Mouse (Mus musculus): Measurements from ENCODE around the gene Degs1. TPM values are rescaled to one million over a fixed set of nuclear protein-coding genes. Genes with fewer than 3 reads are reported as not detected.

Degs1 gene
- polyA plus RNA-seq, 1 experiment from 2014 or later = 64.3 TPM

DNA sequence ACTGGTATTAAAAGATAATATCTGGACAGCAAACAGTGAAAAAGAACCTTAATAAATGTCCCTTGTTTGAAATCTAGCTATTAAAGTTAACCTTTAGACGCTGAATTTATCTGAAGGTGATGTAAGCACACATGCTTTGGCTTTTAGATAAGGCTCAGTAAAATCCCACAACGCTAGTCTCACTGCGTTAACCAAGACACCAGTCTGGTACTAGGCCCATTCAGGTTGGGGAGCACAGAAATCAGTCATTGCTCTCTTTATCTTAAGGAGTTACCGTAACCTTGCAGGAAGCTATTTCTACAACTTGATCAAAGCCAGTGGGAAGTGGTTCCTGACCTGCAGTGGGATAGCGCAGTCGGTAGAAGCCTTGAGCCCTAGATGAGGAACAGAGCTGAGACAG is 7.5 kb downstream of the Degs1 start:
- DNase-seq (ENCODE audit: extremely low spot score, low spot score) = no peak
- H3K27ac ChIP-seq = no peak overlapping the region
- H3K9me3 ChIP-seq = no peaks in the 10 kb centered on the region
- H3K27me3 ChIP-seq (ENCODE audit: poor library complexity, severe bottlenecking) = no peaks in the 10 kb centered on the region
- peaks cover 75% of the 10 kb centered on the region for H3K36me3 ChIP-seq (replicated peaks)
- H3K4me3 ChIP-seq = no peak overlapping the region
- WGBS = 95% methylated on average over 6 of the region's 6 CpGs
- peaks cover 2% of the 10 kb centered on the region; the same call in 1 of the 2 replicates for H3K4me1 ChIP-seq

DNA sequence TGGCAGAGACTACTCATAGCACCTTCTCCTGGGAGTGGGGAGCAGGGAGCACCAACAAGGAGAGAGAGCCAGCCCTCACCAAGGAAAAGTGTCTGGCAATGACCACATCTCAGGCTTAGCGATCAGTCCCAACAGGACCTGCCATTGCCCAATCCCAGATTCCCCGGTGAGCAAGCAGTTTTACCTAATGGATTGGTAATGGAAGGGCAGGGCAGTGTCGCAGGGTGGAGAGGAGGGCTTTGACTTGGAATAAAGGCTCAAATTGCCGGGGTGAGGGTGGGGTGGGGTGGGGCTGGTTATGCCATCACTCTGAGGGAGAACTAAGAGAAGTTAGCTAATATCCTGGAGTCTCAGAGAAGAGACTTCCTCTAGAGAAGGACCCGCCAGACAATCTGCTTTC is 11.0 kb downstream of the Degs1 start:
- H3K27ac ChIP-seq = no peak overlapping the region
- no peak overlapping the region for H3K4me3 ChIP-seq
- H3K4me1 ChIP-seq = peaks cover 16% of the 10 kb centered on the region
- H3K9me3 ChIP-seq = no peaks in the 10 kb centered on the region
- no peaks in the 10 kb centered on the region for H3K27me3 ChIP-seq (ENCODE audit: poor library complexity, severe bottlenecking)
- peaks cover 46% of the 10 kb centered on the region for H3K36me3 ChIP-seq (replicated peaks)
- 88% methylated on average over 5 of the region's 5 CpGs for WGBS
- DNase-seq (ENCODE audit: extremely low spot score, low spot score) = no peak

DNA sequence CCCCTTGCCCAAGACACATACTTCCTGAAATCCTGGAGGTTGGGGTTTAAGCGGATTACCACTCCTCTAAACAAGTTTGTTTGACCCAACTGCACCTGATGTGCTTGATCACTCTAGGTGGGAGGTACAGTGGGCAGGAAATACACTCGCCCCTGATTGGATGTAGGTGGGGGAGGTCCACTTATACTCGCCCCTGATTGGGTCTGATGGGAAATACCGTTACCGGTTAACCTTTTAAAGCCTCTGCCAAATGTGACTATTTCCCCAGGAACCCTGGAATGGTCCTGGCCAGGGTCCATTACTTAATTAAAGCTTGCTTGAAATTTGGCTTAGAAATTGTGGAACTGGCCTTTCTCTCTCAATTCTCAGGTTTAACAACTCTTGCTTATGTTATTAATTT is 11.5 kb downstream of the Degs1 start:
- no peak overlapping the region for H3K4me3 ChIP-seq
- 84% methylated on average over 5 of the region's 5 CpGs for WGBS
- DNase-seq (ENCODE audit: extremely low spot score, low spot score) = no peak
- no peaks in the 10 kb centered on the region for H3K27me3 ChIP-seq (ENCODE audit: poor library complexity, severe bottlenecking)
- H3K9me3 ChIP-seq = no peaks in the 10 kb centered on the region
- H3K27ac ChIP-seq = no peak overlapping the region
- H3K36me3 ChIP-seq (replicated peaks) = peaks cover 41% of the 10 kb centered on the region
- H3K4me1 ChIP-seq = peaks cover 16% of the 10 kb centered on the region

DNA sequence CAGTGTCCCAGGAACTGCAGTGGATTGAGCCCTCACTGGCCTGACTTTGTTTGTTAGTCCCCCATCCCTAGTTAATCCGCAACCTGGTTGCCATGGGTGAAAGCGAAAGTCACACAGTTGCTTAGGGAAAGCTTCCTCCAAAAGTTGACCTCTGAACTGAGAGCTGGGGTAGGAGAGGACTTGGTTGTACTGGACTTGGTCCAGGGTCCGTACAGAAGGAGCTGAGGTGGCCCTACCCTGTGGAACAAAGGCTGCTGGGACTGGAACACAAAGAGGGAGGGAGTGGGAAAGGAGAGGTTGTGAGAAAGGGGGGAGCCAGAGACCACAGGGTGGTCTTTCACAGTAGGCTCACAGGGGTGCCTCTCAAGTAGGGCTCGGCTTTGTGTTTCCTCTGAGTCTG is 14.3 kb downstream of the Degs1 start:
- no peaks in the 10 kb centered on the region for H3K9me3 ChIP-seq
- 42% methylated on average over 4 of the region's 4 CpGs for WGBS
- no peak overlapping the region for H3K4me3 ChIP-seq
- peaks cover 16% of the 10 kb centered on the region for H3K4me1 ChIP-seq
- no peaks in the 10 kb centered on the region for H3K27me3 ChIP-seq (ENCODE audit: poor library complexity, severe bottlenecking)
- H3K27ac ChIP-seq = peak overlapping the region; percentile 40
- DNase-seq (ENCODE audit: extremely low spot score, low spot score) = no peak
- peaks cover 13% of the 10 kb centered on the region for H3K36me3 ChIP-seq (replicated peaks)

DNA sequence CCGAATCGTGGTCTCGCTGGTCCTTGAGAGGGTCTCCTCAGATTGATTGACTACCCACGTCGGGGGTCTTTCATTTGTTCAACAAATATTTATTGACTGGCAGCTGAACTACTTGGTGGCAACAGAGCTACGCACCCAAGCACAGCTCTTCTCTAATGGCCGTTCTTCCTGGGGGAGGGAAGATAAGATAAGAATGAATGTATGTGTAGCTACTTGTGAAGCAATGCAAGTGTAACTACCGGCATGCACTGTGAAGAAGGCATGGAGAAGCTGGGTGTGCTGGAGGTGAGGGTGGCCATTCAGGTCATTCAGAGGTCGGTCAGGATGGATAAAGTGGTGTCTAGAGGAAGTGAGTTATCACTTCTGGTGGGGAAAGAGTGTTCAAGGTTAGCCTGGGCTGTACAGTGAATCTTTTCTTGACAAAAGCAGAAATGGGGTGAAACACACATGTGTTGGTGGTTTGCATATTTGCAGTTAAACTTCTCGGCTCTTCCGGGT is 16.5 kb downstream of the Degs1 start:
- no peak for DNase-seq (ENCODE audit: extremely low spot score, low spot score)

DNA sequence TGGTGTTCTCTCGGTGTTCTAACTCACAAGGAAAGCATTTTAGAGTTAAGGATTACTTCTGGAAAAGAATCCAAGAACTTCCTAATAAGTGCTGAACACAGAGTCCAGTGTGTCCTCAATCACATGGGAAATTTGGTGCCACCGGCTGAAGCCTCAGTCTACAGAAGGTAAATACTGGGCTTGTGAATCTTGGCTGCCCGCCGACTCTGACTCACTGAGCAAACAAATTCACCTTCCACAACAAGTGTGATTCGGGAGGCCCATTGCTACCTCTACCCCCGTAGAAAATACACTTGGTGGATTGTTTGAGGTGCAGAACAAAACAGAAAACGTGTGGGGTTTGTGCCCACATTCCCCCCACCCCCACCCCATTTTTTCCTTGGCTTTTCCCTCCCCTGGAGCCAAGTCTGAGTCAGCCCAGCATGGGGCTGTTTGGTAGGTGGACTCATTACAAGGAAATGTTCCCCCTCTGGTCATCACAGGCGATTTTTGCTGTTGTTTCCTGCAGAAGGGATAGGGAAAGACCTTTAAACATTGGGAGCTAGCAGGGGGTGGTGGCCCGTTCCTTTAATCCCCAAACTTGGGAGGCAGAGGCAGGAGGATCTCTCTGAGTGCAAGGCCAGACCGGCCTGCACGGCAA is 26.4 kb downstream of the Degs1 start:
- H3K9me3 ChIP-seq = peaks cover 11% of the 10 kb centered on the region; the same call in 1 of the 2 replicates
- no peaks in the 10 kb centered on the region for H3K36me3 ChIP-seq (replicated peaks)
- WGBS = 90% methylated on average over 11 of the region's 11 CpGs
- H3K27me3 ChIP-seq (ENCODE audit: poor library complexity, severe bottlenecking) = peaks cover 14% of the 10 kb centered on the region; the same call in 1 of the 2 replicates
- H3K4me3 ChIP-seq = no peak overlapping the region
- H3K27ac ChIP-seq = no peak overlapping the region
- peaks cover 12% of the 10 kb centered on the region for H3K4me1 ChIP-seq
- no peak for DNase-seq (ENCODE audit: extremely low spot score, low spot score)

More for the DNA sequence above, 16.5 kb downstream of the Degs1 start:
- H3K36me3 ChIP-seq (replicated peaks) = no peaks in the 10 kb centered on the region
- H3K4me3 ChIP-seq = no peak overlapping the region
- no peaks in the 10 kb centered on the region for H3K27me3 ChIP-seq (ENCODE audit: poor library complexity, severe bottlenecking)
- H3K27ac ChIP-seq = no peak overlapping the region
- 92% methylated on average over 11 of the region's 11 CpGs for WGBS
- no peaks in the 10 kb centered on the region for H3K9me3 ChIP-seq
- peaks cover 16% of the 10 kb centered on the region for H3K4me1 ChIP-seq

DNA sequence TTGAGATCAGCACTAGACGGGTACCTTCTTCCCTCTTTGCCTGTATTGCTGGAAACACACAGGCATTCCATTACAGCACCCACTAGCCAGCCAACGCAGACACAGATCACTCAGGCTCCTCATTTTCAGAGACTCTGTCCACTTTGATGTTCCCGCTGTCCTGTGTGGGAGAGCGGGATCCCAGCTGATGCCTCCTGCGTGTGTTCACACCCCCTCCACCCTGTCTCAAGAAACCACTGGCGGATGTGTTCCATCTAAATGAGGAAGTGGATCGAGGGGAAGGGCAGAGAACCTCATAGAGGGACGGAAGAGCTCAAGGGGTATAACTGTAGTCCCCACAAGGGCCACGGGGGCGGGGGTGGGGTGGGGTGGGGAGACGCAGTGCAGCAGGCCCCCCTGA is 27.6 kb downstream of the Degs1 start:
- peaks cover 11% of the 10 kb centered on the region; the same call in 1 of the 2 replicates for H3K9me3 ChIP-seq
- WGBS = 91% methylated on average over 11 of the region's 11 CpGs
- DNase-seq (ENCODE audit: extremely low spot score, low spot score) = no peak

DNA sequence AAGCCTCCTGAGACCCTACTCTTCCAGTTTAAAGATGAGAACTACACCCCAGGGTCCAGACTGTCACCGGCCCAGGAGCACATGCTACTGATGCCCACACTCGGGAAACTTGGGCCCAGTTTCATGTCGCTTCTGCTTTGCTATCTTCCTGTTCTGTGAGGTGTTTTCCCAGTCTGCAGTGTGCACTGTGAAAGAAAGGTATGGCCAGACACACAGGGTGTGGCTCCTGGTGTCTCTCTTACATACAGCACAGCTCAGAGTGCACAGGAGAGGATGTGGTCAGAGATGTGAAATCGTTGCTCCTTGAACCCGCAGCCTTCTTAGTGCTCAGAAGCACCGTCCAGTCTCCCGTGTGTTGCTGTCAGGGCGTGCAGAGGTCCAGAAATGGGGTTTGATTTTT is 28.0 kb downstream of the Degs1 start:
- Histone ChIP-seq H3K9me3 (peaks cover 11% of the 10 kb centered on the region; the same call in 1 of the 2 replicates), H3K27ac (no peak overlapping the region), H3K27me3 (ENCODE audit: poor library complexity, severe bottlenecking) (peaks cover 22% of the 10 kb centered on the region; the same call in 1 of the 2 replicates), H3K4me3 (no peak overlapping the region), H3K4me1 (peaks cover 15% of the 10 kb centered on the region), H3K36me3 (replicated peaks) (no peaks in the 10 kb centered on the region)
- DNase-seq (ENCODE audit: extremely low spot score, low spot score) = no peak
- WGBS = 92% methylated on average over 8 of the region's 8 CpGs

More for the DNA sequence above, 27.6 kb downstream of the Degs1 start:
- Histone ChIP-seq H3K36me3 (replicated peaks) (no peaks in the 10 kb centered on the region), H3K4me3 (no peak overlapping the region), H3K27ac (no peak overlapping the region), H3K4me1 (peaks cover 12% of the 10 kb centered on the region), H3K27me3 (ENCODE audit: poor library complexity, severe bottlenecking) (peaks cover 22% of the 10 kb centered on the region; the same call in 1 of the 2 replicates)

DNA sequence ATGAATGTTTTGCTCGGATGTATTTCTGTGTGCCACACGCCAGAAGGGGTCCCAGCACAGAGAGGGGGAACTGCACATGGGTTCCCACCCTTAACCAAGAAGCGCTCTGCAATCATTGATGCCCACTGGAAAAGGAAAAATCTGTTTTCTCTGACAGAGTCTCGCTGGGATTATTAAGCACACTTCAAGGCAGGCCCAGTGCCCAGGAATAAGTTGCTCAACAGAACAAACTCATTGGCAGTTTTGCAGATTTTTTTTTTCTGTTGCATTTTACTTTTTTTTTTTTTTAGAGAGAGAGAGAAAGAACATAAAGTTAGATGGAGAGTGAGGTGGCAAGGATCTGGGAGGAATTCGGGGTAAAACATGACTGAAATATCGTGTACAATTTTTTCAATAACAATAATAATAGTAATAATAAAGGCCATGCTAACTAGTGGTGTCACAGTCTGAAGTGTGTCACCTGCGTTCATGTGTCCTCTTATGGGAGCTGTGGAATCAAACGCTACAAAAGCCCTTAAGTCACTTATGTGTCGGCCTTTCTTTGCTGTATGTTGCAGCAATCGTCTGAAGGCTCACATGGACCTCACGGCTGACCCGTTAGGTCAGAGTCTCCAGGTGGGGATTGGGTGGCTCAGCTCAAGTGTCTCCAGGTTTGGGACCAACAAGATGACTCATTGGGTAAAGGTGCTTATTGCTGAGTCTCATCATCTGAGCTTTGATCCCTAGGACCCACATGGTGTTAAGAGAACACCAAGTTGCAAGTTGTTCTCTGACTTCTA is 28.7 kb downstream of the Degs1 start:
- Histone ChIP-seq H3K4me1 (peaks cover 18% of the 10 kb centered on the region), H3K9me3 (peaks cover 11% of the 10 kb centered on the region; the same call in 1 of the 2 replicates), H3K4me3 (no peak overlapping the region), H3K27ac (no peak overlapping the region), H3K36me3 (replicated peaks) (no peaks in the 10 kb centered on the region), H3K27me3 (ENCODE audit: poor library complexity, severe bottlenecking) (peaks cover 22% of the 10 kb centered on the region; the same call in 1 of the 2 replicates)
- DNase-seq (ENCODE audit: extremely low spot score, low spot score) = no peak
- 96% methylated on average over 12 of the region's 12 CpGs for WGBS

DNA sequence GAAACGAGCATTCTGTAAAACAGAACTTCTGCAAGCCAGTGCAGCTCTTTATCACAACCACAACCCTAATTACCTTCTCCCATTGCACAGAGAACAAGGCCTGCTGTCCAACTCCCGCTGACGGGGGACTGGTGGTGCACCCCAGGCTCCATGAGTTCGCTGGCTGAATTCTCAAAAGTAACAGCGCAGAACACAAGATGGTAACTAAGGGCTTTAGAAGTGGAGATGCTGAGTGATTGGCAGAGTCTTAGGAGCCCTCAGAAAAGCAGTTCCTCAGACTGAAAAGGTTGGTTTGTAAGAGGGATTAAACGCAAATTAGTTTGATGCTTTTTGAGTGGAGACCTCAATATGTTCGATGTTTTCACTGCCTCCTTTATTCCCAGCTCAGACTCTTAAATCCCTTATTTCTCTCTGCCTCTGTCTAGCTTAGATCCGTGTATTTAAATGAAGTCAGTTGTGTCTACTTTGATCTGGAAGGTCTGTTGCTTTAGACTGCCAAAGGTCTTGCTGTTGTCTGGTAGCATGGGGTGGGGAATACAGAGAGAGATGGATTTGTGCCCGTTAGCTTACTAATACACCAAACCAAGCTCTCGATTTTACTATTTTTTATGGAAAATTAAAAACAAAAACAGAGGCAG is 30.0 kb downstream of the Degs1 start:
- peak; percentile 32 for DNase-seq (ENCODE audit: extremely low spot score, low spot score)
- H3K9me3 ChIP-seq = peaks cover 11% of the 10 kb centered on the region; the same call in 1 of the 2 replicates
- no peak overlapping the region for H3K4me3 ChIP-seq
- no peaks in the 10 kb centered on the region for H3K36me3 ChIP-seq (replicated peaks)
- H3K27me3 ChIP-seq (ENCODE audit: poor library complexity, severe bottlenecking) = peaks cover 30% of the 10 kb centered on the region; the same call in 1 of the 2 replicates
- 40% methylated on average over 10 of the region's 10 CpGs for WGBS
- no peak overlapping the region for H3K27ac ChIP-seq
- H3K4me1 ChIP-seq = peaks cover 18% of the 10 kb centered on the region

DNA sequence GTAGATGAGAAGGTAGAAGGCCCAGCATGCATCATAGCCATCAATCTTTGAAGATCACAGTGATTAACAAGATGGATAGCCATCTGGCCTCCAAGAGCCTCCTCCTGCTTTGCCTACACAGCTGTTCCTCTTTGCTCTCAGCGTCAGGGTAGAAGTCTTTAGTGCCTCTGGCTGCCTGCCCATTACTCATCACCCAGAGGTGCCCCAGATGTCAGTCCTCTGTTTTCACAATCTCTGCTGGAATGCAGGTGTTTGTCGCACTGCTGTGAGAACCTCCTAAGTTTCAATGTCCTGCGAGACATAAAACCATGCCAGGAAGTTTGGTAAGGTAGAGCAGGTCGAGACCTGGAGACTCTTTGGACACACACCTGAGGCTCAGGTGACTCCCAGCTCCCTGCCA is 31.9 kb downstream of the Degs1 start:
- 88% methylated on average over 4 of the region's 4 CpGs for WGBS
- H3K27ac ChIP-seq = no peak overlapping the region
- peaks cover 26% of the 10 kb centered on the region; the same call in 1 of the 2 replicates for H3K27me3 ChIP-seq (ENCODE audit: poor library complexity, severe bottlenecking)
- H3K9me3 ChIP-seq = no peaks in the 10 kb centered on the region
- H3K36me3 ChIP-seq (replicated peaks) = no peaks in the 10 kb centered on the region
- H3K4me3 ChIP-seq = no peak overlapping the region
- peaks cover 18% of the 10 kb centered on the region for H3K4me1 ChIP-seq
- no peak for DNase-seq (ENCODE audit: extremely low spot score, low spot score)

DNA sequence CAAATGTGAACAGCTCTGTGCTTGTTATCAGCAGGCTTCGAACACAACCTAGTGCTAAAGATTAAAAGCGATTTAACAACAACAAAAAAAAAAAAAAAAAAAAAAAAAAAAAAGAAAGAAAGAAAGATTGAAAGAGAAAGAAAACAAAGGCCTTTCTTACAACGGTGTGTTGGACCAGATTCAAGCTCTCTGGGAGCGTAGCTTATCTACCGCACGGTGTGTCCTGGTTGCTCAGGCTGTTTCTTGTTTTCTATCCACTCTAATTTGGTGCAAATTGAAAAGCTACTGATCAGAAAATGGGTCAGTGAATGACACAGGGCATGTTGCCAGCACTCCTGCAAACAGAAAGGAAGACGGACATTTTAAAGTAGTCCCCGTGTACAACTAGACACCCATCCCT is 33.3 kb downstream of the Degs1 start:
- no peaks in the 10 kb centered on the region for H3K36me3 ChIP-seq (replicated peaks)
- H3K27me3 ChIP-seq (ENCODE audit: poor library complexity, severe bottlenecking) = peaks cover 17% of the 10 kb centered on the region; the same call in 1 of the 2 replicates
- H3K4me1 ChIP-seq = peaks cover 18% of the 10 kb centered on the region
- no peak for DNase-seq (ENCODE audit: extremely low spot score, low spot score)
- WGBS = 79% methylated on average over 8 of the region's 8 CpGs
- H3K9me3 ChIP-seq = no peaks in the 10 kb centered on the region
- no peak overlapping the region for H3K27ac ChIP-seq
- no peak overlapping the region for H3K4me3 ChIP-seq

Measured in forebrain, embryonic 10.5 days (tissue).